Mouse (Mus musculus) hindbrain, embryonic 12.5 days (tissue): ENCODE data around the gene Tiam1. TPM values are rescaled to one million over a fixed set of nuclear protein-coding genes. Genes with fewer than 3 reads are reported as not detected.
A peak's percentile ranks its signal among the peaks of the same experiment; 100 is the strongest.

Experiments
- ATAC-seq: fragments of 200-750 bp; cut with Nextera tagmentation; 2 replicates; pipeline ENCODE4 v1.8.0; 2017; ENCODE audit warnings: moderate TSS enrichment; ENCODE audit not compliant: low FRiP score
- H3K27ac ChIP-seq: fragments of 300-500 bp; sonication (generic); 2 replicates; pipeline ENCODE4 v1.5.1; 2016; ENCODE audit warnings: mild to moderate bottlenecking
- H3K27me3 ChIP-seq: fragments of 300-500 bp; sonication (generic); 2 replicates; pipeline ENCODE4 v1.6.1; 2016; ENCODE audit warnings: mild to moderate bottlenecking
- H3K36me3 ChIP-seq: fragments of 300-500 bp; sonication (generic); 2 replicates; pipeline ENCODE4 v1.6.1; 2016; ENCODE audit warnings: mild to moderate bottlenecking
- H3K4me1 ChIP-seq: fragments of 300-500 bp; sonication (generic); 2 replicates; pipeline ENCODE4 v1.6.1; 2016
- H3K4me2 ChIP-seq: fragments of 300-500 bp; sonication (generic); replicated peaks from 2 replicates; pipeline ENCODE4 v1.6.1; 2016; ENCODE audit warnings: mild to moderate bottlenecking
- H3K4me3 ChIP-seq: fragments of 300-500 bp; sonication (generic); 2 replicates; pipeline ENCODE4 v1.5.1; 2016; ENCODE audit warnings: mild to moderate bottlenecking
- H3K9ac ChIP-seq: fragments of 300-500 bp; sonication (generic); 2 replicates; pipeline ENCODE4 v1.6.1; 2016; ENCODE audit warnings: mild to moderate bottlenecking, moderate library complexity
- H3K9me3 ChIP-seq: fragments of 300-500 bp; sonication (generic); replicated peaks from 2 replicates; pipeline ENCODE4 v1.6.1; 2016; ENCODE audit warnings: mild to moderate bottlenecking
- WGBS: fragments of 180-500 bp; shearing (Covaris S2); methylation state at CpG from one replicate; pipeline ENCODE4 v1.1.7; 2016; 5-methylcytosine and 5-hydroxymethylcytosine counted together
- polyA plus RNA-seq: library from polyadenylated mRNA; unstranded; fragments of >200 nt; fragmentation: Nextera tagmentation; extraction: Ambion mirVana; gene quantifications from 2 replicates; pipeline ENCODE4 v1.2.1, GENCODE M21; 2016

Tiam1 gene
- 25.7 and 28.2 TPM in 2 replicates for polyA plus RNA-seq

GRCm38 (mm10) chr16:90143760-90144516 is at the start of gene Tiam1:
Gene Tiam1 (minus strand): TSS chr16:90143769.
- peak within 1 kb of the TSS; percentile 94 for H3K27ac ChIP-seq
- ATAC-seq: peak; percentile 97
- H3K4me2 ChIP-seq: peak within 1 kb of the TSS; percentile 59
- H3K36me3 ChIP-seq: no peaks in the 10 kb centered on the region
- peaks cover 27% of the 10 kb centered on the region for H3K4me1 ChIP-seq
- peak within 1 kb of the TSS; percentile 82 for H3K9ac ChIP-seq
- H3K4me3 ChIP-seq: peak within 1 kb of the TSS; percentile 76
- no peaks in the 10 kb centered on the region for H3K9me3 ChIP-seq
- WGBS: under 1% methylated on average over 64 of the region's 64 CpGs
- H3K27me3 ChIP-seq: no peaks in the 10 kb centered on the region

- no peak overlapping the region for H3K9ac ChIP-seq
- 71% methylated on average over 6 of the region's 6 CpGs for WGBS
- no peaks in the 10 kb centered on the region for H3K36me3 ChIP-seq
- H3K4me3 ChIP-seq: no peak overlapping the region
- H3K27me3 ChIP-seq: no peaks in the 10 kb centered on the region; the same call in 1 of the 2 replicates
- H3K4me2 ChIP-seq: no peak overlapping the region
- no peaks in the 10 kb centered on the region for H3K9me3 ChIP-seq
- H3K4me1 ChIP-seq: no peaks in the 10 kb centered on the region
- ATAC-seq: no peak
- H3K27ac ChIP-seq: no peak overlapping the region
These were observed 47.7 kb upstream of the Tiam1 start for GRCm38 (mm10) chr16:90191289-90191688.

GRCm38 (mm10) chr16:90187453-90187852 is 43.9 kb upstream of the Tiam1 start:
- Histone ChIP-seq H3K27ac (no peak overlapping the region), H3K9ac (no peak overlapping the region), H3K27me3 (no peaks in the 10 kb centered on the region; the same call in 1 of the 2 replicates), H3K4me1 (no peaks in the 10 kb centered on the region), H3K4me3 (no peak overlapping the region), H3K36me3 (no peaks in the 10 kb centered on the region), H3K9me3 (no peaks in the 10 kb centered on the region), H3K4me2 (no peak overlapping the region)
- ATAC-seq: no peak
- 37% methylated on average over 13 of the region's 13 CpGs for WGBS

GRCm38 (mm10) chr16:90185928-90186588 is 42.5 kb upstream of the Tiam1 start:
- Histone ChIP-seq H3K9ac (no peak overlapping the region), H3K4me2 (no peak overlapping the region), H3K4me1 (no peaks in the 10 kb centered on the region), H3K9me3 (no peaks in the 10 kb centered on the region), H3K36me3 (no peaks in the 10 kb centered on the region), H3K27me3 (no peaks in the 10 kb centered on the region; the same call in 1 of the 2 replicates), H3K27ac (no peak overlapping the region), H3K4me3 (no peak overlapping the region)
- peak; percentile 72 for ATAC-seq
- 43% methylated on average over 8 of the region's 8 CpGs for WGBS

GRCm38 (mm10) chr16:90184135-90184534 is 40.6 kb upstream of the Tiam1 start:
- H3K9ac ChIP-seq: no peak overlapping the region
- no peaks in the 10 kb centered on the region for H3K36me3 ChIP-seq
- no peak overlapping the region for H3K4me3 ChIP-seq
- no peaks in the 10 kb centered on the region for H3K9me3 ChIP-seq
- H3K4me1 ChIP-seq: no peaks in the 10 kb centered on the region
- ATAC-seq: no peak
- H3K27ac ChIP-seq: no peak overlapping the region
- no peaks in the 10 kb centered on the region; the same call in 1 of the 2 replicates for H3K27me3 ChIP-seq
- WGBS: 80% methylated on average over 6 of the region's 6 CpGs
- no peak overlapping the region for H3K4me2 ChIP-seq

GRCm38 (mm10) chr16:90181673-90182072 is 38.1 kb upstream of the Tiam1 start:
- Histone ChIP-seq H3K36me3 (no peaks in the 10 kb centered on the region), H3K4me2 (no peak overlapping the region), H3K9me3 (no peaks in the 10 kb centered on the region), H3K27ac (no peak overlapping the region), H3K27me3 (no peaks in the 10 kb centered on the region; the same call in 1 of the 2 replicates), H3K4me3 (no peak overlapping the region), H3K4me1 (no peaks in the 10 kb centered on the region), H3K9ac (no peak overlapping the region)
- 90% methylated on average over 8 of the region's 8 CpGs for WGBS
- ATAC-seq: no peak

GRCm38 (mm10) chr16:90180975-90181374 is 37.4 kb upstream of the Tiam1 start:
- H3K27ac ChIP-seq: no peak overlapping the region
- ATAC-seq: no peak
- H3K4me1 ChIP-seq: peaks cover 4% of the 10 kb centered on the region; the same call in 1 of the 2 replicates
- H3K36me3 ChIP-seq: no peaks in the 10 kb centered on the region
- H3K27me3 ChIP-seq: no peaks in the 10 kb centered on the region
- WGBS: 83% methylated on average over 6 of the region's 6 CpGs
- H3K4me2 ChIP-seq: no peak overlapping the region
- H3K9ac ChIP-seq: no peak overlapping the region
- H3K9me3 ChIP-seq: no peaks in the 10 kb centered on the region
- no peak overlapping the region for H3K4me3 ChIP-seq

- Histone ChIP-seq H3K9me3 (no peaks in the 10 kb centered on the region), H3K4me3 (no peak overlapping the region), H3K36me3 (no peaks in the 10 kb centered on the region), H3K4me2 (no peak overlapping the region), H3K9ac (no peak overlapping the region), H3K4me1 (peaks cover 4% of the 10 kb centered on the region; the same call in 1 of the 2 replicates), H3K27me3 (no peaks in the 10 kb centered on the region), H3K27ac (no peak overlapping the region)
- WGBS: 85% methylated on average over 5 of the region's 5 CpGs
- no peak for ATAC-seq
These were observed 36.3 kb upstream of the Tiam1 start for GRCm38 (mm10) chr16:90179892-90180291.

GRCm38 (mm10) chr16:90178404-90178803 is 34.8 kb upstream of the Tiam1 start:
- no peak for ATAC-seq
- Histone ChIP-seq H3K27ac (no peak overlapping the region), H3K27me3 (no peaks in the 10 kb centered on the region), H3K36me3 (no peaks in the 10 kb centered on the region), H3K4me2 (no peak overlapping the region), H3K9ac (no peak overlapping the region), H3K4me1 (peaks cover 4% of the 10 kb centered on the region; the same call in 1 of the 2 replicates), H3K4me3 (no peak overlapping the region), H3K9me3 (no peaks in the 10 kb centered on the region)
- WGBS: 98% methylated on average over 3 of the region's 3 CpGs

GRCm38 (mm10) chr16:90177425-90177824 is 33.9 kb upstream of the Tiam1 start:
- Histone ChIP-seq H3K4me2 (no peak overlapping the region), H3K27me3 (no peaks in the 10 kb centered on the region)
- WGBS: 84% methylated on average over 8 of the region's 8 CpGs

GRCm38 (mm10) chr16:90176472-90176871 is 32.9 kb upstream of the Tiam1 start:
- 31% methylated on average over 10 of the region's 10 CpGs for WGBS
- no peak overlapping the region for H3K9ac ChIP-seq
- no peak overlapping the region for H3K4me3 ChIP-seq
- no peak overlapping the region for H3K4me2 ChIP-seq
- H3K9me3 ChIP-seq: no peaks in the 10 kb centered on the region
- H3K27me3 ChIP-seq: no peaks in the 10 kb centered on the region
- H3K4me1 ChIP-seq: peaks cover 4% of the 10 kb centered on the region; the same call in 1 of the 2 replicates
- H3K36me3 ChIP-seq: no peaks in the 10 kb centered on the region
- H3K27ac ChIP-seq: no peak overlapping the region
- no peak; the same call in 1 of the 2 replicates for ATAC-seq

More at GRCm38 (mm10) chr16:90177425-90177824, 33.9 kb upstream of the Tiam1 start:
- Histone ChIP-seq H3K9me3 (no peaks in the 10 kb centered on the region), H3K36me3 (no peaks in the 10 kb centered on the region), H3K9ac (no peak overlapping the region), H3K27ac (no peak overlapping the region), H3K4me3 (no peak overlapping the region), H3K4me1 (peaks cover 4% of the 10 kb centered on the region; the same call in 1 of the 2 replicates)
- no peak for ATAC-seq

GRCm38 (mm10) chr16:90171416-90171815 is 27.8 kb upstream of the Tiam1 start:
- no peak overlapping the region for H3K9ac ChIP-seq
- no peak overlapping the region for H3K4me2 ChIP-seq
- peaks cover 6% of the 10 kb centered on the region; the same call in 1 of the 2 replicates for H3K4me1 ChIP-seq
- H3K9me3 ChIP-seq: no peaks in the 10 kb centered on the region
- H3K27me3 ChIP-seq: no peaks in the 10 kb centered on the region
- 0 out of 2 replicates have a peak, but pooled peaks have one; percentile 42 for ATAC-seq
- WGBS: 53% methylated on average over 8 of the region's 8 CpGs
- no peak overlapping the region for H3K27ac ChIP-seq
- H3K36me3 ChIP-seq: no peaks in the 10 kb centered on the region
- no peak overlapping the region for H3K4me3 ChIP-seq
